Mouse (Mus musculus): Measurements from ENCODE around the gene Gen1. TPM values are rescaled to one million over a fixed set of nuclear protein-coding genes. Genes with fewer than 3 reads are reported as not detected.

Gen1 gene
- total RNA-seq, 2 experiments from 2014 or later: 1.4 to 2.4 TPM

DNA sequence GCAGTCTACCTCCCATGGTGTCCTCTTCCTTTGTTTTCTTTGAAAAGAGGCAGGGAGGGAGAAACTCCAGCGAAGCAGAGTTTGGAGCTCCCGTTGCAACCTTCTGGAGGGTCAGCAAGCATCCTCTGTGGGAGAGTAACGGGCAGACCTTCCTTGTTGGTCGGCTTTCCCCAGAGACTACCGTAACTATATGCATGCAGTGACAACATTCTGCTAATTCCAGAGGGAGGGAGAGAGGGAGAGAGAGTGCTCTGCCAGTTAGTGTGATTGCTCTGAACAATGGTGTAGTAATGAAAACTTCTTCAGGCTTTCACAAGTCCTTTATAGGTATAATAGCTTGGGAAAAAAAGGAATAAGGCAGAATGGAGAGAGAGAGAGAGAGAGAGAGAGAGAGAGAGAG is 40.9 kb downstream of the Gen1 start:
- no peak for DNase-seq (ENCODE audit: low spot score in 2 of 2)

DNA sequence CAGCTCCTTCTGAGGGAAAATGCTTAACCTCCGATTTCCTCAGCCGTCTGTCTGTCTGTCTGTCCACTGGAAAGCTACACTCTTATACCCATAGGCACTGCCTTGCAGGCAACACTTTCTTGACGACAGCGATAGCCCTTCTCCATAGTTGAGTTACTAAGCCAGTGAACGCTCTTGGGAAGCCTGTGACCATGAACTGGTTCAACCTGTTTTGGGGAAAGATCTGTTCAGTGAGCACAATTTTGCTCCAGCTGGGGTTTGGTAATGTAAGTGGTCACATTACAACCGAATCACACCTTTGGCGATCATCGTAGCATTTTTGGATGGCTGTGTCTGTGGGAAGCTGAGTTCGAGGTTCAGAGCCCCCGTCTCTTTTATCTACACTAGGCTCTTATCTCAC is 42.5 kb downstream of the Gen1 start:
- DNase-seq (ENCODE audit: low spot score in 2 of 2): no peak

DNA sequence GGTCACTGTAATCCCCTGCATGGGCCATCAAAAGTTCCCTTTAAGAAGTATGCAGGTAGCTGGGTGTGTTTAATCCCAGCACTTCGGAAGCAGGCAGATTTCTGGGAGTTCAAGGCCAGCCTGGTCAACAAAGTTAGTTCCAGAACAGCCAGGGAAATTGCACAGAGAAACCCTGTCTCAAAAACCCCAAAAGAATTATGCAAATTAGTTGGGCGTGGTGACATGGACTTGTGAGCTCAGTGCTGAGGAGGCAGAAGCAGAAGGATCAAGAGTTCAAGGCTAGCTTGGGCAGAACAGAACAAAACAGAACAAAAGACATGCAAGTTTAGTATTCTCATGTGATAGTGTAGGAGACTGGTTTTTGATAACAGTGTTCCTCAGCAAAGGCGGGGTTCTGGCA is 43.0 kb downstream of the Gen1 start:
- no peak for DNase-seq (ENCODE audit: low spot score in 2 of 2)

DNA sequence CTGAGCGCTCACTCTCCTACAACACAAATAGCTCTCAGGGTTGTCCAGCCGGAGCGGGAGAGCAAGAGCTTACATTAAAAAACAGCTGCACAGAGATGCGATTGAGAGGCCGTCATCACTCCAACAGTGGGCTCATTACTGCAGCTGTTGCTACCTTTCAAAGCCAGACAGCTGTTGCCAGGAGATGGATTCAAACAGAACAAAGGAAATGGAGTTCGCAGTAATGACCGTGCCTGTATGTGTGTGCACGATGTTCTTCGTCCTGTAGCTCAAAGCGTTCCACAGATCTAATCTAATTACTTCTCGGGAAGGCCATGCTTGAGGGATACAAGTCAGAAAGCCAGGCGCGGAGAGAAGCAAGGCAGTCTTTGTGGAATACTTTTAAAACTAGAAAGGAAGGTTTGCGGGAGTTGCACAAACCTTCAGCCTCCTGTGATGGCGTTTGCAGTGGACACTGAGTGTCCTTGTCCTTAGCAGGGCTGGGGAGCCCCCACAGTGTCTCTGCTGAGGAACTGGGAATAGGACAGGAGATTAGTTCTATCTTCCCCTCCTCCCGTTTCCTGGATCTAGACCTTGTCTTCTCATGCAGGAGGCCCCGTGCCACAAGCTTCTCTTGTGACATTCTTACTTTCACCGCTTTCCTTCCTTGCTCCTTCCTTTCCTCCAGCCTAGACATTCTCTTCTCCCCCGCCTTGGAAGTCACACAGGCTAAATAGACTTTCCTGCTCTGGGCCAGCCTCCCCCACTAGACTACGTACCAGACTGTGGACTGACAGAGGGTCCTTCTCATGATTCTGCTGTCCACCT is 43.9 kb downstream of the Gen1 start:
- DNase-seq (ENCODE audit: low spot score in 2 of 2): no peak

DNA sequence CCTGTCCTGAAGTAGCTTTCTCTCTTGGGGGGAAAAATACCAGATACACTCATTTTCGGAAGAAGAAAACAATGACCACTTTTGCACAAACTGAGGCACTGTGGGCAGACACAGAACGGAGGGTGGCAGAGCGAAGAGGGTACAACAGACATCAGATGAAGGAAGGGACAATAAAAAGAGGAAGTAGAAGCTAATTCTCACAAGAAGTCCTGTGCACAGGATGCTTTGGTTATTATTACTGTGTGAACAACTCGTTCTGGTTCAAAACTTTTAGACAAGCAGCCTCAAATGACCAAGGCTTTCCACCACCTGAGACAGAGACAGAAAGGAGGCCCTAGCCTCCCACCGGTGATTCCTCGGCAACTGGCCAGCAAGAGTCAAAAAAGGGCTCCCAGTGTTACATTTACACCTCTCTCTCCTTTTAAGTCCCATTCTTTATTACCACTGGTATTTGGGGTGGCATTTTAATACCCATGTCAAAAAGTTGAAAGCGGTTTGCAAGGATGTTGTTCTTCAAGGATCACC is 47.8 kb downstream of the Gen1 start:
- no peak for DNase-seq (ENCODE audit: low spot score in 2 of 2)

DNA sequence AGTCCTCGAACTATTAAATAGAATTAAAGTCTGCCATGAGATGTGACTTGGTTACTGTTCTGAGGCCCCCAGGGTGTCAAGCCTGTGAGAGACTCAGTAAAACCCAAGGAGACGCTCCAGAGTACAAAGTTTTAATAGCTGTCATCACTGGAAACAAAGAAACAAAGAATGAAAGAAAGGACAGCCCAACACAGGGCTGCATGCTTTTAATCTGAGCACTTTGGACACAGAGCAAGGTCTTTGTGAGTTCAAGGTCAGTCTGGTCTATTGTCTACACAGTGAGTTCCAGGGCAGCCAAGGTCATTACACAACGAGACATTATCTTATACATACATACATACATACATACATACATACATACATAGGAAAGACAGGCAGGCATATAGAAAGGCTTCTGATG is 49.1 kb downstream of the Gen1 start:
- DNase-seq (ENCODE audit: low spot score in 2 of 2): no peak

DNA sequence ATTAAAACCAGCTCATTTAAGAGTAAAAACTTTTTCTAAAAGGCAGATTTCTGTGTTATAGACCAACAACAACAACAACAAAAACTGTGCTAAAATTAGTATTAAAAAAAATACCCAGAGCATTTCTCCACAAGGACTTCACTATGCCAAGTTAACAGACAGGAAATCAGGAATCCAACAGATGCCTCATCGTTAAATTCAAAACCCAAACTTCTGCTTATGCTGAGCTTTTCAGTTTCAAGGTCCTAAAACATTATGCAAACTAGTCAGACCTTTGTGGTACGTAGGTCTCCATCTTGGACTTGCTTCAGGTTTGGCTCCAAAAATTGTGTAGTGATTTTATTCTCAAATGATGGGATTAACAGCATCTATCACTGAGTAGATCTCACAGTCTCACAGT is 50.0 kb downstream of the Gen1 start:
- DNase-seq (ENCODE audit: low spot score in 2 of 2): no peak

DNA sequence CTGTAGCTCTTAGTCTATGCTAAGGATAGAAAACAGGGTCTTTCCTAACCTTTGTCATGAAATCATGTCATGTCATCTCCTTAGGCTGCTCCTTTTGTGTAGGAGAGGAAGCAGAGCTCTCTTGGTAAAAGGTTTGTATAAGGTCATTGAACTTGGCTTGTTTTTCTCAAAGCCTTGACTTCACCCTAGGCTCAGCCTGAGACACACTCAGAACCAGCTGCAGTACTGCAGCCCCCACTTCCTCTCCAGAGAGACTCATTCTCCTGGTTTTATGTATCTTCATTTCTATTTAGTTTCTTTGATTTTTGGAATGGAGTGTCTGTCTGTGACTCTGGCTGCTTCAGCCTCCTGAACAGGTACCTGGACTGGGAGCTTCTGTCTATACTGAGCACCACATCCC is 50.8 kb downstream of the Gen1 start:
- DNase-seq (ENCODE audit: low spot score in 2 of 2): no peak

DNA sequence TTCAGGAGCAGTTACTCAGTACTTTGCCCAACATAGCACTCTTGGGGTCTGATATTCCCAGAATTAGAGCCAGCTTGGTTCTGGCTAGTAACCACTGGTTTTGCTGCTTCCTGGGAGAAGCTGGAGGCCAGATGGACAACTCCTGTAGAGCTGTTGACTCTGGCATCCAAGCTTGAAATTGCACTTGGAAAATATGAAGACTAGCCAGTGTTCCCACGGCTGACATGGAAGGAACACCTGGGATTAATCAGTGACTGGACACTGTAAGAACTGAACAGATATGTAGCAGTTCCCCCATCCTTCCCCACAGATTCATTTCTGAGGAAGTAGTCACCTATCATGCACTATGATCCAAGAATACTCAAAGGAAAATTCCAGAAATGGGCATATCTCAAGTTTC is 52.7 kb downstream of the Gen1 start:
- DNase-seq (ENCODE audit: low spot score in 2 of 2): no peak

DNA sequence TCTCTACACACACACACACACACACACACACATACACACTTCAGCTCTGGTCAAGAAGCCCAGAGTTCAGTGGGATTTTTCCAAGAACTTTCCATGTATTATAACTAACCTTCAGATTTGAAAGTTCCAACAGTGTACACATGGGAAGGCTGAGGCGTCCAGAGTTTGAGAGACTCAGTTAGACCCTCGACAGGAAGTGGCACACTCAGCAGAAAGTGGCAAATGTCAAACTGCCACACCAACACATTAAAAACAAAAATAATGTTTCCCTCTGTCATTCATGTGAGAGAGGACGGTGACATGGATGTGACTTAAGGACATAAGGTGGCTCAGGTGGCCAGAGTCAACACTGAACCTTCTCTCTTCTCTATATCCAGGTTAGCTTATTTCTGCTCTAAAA is 55.2 kb downstream of the Gen1 start:
- no peak for DNase-seq (ENCODE audit: low spot score in 2 of 2)

DNA sequence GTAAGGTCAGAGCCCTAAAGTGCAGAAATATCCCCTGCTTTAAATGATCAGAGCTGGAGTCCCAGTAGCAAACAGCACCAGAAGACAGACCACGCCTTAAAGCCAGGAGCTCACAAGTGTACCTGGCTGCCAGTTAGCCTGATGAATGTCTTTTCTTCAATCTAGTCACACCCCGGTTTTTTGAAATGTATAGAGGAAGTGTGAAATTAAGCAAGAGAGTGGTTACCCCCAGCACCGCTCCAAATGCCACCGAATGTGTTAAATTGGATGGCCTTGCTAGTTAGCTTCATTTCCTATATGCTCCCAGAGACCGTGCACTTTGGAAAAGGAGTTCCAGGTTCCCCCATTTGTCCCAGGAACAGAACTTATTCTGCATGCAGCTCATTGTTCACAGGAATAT is 56.0 kb downstream of the Gen1 start:
- no peak for DNase-seq (ENCODE audit: low spot score in 2 of 2)

DNA sequence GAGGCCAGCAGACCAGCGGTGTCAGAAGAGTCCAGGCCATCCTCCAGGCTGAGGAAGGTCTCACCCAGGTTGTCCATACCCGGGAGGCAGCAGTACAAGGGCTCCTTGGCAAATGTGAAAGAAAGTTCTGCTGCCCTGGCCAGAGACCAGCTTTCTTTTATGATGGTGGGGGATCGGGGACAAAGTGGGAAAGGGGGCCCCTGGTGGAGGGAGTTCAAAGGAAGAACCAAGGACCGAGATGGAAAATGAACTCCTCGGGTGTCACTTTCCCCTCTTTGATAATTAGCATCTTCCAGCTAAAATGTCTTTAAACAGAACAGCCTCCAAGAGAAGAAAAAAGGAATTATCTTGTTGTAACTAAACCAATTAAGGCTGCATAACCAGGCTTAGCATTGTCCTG is 56.7 kb downstream of the Gen1 start, which contains the start of gene Msgn1:
TSS of gene Msgn1 (minus strand) at position 101 of the 400 bp plus-strand sequence.
- DNase-seq (ENCODE audit: low spot score in 2 of 2): no peak

DNA sequence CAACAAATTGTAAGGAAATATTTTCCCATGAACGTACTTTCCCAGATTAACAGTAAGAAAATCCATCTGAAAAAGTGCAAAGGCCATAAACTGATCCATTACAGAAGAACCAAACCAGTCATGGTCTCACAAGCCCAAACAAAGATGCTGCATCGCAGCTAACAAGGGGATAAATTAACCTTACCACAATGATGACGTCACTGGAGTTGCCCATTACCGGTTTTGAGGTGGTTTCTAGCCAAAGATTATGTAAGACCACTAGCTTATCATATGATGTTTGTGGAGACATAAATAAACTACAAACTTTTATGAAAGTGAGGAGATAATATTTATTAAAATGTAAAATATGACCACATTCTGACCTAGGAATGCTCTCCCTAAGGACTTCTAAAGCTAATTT is 59.3 kb downstream of the Gen1 start:
- DNase-seq (ENCODE audit: low spot score in 2 of 2): no peak

DNA sequence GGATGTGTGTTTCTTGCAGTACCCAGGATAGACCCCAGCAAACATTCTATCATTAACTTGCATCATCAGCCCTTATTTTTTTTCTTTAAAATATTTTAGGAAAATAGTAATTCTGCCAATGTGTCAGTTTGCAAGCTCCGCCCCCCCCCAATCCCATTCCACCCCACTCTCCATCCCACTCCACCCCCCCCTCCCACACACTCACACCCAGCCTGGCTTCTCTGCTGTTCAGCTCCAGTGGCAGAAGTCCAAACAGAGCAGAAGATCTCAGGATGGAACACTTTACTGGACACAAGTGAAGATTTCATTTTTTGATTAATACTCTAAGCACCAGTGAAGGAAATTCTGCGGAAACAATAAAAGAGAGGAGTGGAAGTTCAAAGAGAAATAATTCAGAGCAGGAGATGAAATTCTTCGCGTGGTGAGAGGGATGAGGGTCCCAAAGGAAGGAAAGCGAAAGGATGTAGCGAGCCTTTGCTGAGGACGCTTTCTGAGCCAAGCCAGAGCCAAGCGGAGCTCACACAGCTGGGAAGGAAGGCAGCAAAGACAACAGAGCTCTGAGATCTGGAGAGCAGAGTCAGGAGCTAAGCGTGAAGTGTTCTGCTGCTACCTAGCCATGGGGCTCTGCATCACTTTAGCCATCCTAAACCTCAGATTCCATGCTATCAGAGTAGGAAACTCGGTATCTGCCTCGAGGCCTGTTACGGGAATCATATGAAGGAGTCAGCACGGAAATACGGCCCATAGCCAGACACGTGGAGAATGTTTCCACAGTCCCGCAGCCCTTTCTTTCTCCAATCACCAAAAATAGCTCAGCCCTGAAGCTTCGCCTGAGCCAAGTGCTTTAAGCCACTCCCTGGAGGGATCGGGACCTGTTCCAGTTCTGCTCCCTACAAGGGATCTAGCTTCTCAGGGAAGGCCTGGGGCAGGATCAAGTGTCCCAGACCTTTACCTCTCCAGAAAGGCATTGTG is 61.6 kb downstream of the Gen1 start:
- DNase-seq (ENCODE audit: low spot score in 2 of 2): peak in 1 of 2 experiments; percentile 25

DNA sequence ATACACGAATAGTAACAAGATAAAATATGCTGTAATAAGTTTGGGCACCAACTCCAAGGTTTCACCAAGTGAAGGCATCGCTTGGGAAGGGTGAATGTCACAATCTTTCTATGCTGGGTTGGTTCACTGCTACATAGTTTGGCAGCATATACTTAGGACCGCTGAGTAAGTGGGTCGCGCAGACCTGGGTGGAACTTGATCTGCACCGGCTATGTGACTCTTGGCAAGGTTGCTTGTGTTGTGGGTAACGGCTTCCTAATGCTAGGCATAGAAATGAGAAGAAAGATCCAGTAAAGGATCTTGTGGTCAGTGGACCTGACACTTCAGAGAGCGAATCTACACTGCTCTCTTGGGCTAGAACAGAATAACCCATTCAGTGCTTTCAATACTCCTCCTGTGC is 63.1 kb downstream of the Gen1 start:
- no peak for DNase-seq (ENCODE audit: low spot score in 2 of 2)

DNA sequence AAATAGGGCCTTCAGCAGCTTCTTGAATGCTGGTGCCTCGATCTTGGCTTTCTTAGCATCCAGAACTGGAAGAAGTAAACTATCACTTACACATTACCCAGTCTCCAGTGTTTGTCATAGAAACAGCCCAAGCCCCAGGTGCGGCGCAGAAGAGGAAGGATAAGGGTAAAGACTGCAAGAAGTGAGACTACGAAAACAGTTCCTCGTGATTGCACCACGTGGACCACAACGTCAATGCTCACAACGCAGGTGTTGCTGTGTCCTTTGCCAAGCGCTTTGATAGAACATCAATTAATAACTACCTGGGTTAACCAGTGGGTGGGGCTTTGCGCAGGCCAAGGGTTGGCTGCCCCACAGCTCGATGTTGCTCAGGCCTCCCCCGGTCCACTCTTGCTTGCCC is 64.9 kb downstream of the Gen1 start:
- DNase-seq (ENCODE audit: low spot score in 2 of 2): no peak

DNA sequence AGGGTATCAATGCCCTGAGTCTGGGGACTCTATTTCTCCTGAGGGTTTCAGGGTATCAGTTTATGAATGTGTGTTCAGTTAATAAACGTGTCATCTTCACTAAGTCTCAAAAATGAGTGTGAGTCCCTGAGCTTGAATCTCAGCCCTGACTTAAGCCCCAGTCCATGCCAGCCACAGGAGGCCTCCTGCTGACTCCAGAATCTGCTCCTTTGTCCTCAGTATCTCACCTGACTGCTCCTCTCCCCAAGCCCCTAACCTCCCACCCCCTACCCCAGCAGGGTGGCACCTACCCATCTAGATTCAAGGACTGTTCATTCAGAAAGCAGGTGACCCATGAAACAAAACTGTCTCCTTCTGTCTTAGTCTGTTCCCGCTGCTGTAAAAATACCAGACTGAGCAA is 67.0 kb downstream of the Gen1 start:
- no peak for DNase-seq (ENCODE audit: low spot score in 2 of 2)

DNA sequence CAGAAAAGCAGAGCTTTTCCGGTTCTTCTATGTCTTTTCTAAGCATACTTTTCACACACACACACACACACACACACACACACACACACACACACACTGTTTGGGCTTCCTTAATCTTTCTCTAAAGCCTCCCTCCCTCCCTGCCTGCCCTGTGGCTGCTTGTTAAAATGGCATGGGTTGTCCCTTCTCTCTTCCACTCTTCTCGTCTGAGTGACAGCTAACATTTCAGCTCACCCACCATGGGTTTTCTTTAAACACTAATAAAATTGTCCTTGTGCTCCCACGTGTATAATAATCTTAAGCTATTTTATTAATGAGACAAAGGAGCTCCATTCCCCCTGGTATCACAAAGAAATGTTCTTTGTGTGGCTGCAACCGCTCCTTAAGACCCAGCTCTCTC is 67.6 kb downstream of the Gen1 start:
- no peak for DNase-seq (ENCODE audit: low spot score in 2 of 2)

DNA sequence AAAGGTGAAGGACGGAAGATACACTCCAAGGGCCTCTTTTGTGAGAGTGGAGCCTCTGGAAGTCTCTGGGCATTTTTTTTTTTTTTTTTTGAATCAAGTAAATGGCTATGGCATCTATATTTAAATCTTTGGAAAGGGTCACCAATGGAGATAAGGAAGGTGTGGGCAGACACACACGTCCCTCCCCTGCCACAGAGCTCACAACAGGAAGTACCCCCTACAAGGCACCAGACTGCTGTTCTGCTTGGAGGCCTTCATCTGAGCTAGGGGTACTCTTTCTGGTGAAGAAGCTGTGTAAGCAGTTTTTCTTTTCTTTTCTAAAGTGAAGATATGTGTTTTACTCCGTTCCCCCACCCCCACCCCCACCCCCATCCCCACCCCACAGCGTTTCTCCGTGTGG is 68.8 kb downstream of the Gen1 start:
- no peak for DNase-seq (ENCODE audit: low spot score in 2 of 2)

DNA sequence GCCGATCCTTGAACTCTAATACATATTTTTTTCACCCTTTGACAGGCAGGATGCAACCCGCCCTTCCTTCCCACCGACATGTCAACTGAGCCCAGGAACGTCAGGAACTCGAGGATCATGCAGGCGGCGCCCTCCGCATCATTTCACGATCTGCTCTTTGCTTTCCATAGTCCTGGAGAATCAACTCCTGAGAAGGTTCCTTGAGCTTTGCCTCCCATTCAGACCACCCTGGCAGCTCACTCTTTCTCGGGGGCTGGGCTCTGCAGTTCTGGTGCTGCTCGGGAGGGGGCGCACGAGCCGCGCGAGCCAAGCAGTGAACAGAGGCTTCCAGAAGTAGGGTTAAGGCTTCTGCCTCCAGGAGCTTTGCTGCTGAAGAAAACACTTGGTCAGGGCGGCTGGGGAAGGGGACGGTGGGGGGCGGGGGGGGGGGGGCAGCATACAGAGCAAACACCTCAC is 69.4 kb downstream of the Gen1 start:
- DNase-seq (ENCODE audit: low spot score in 2 of 2): peak; percentile 77 to 82

DNA sequence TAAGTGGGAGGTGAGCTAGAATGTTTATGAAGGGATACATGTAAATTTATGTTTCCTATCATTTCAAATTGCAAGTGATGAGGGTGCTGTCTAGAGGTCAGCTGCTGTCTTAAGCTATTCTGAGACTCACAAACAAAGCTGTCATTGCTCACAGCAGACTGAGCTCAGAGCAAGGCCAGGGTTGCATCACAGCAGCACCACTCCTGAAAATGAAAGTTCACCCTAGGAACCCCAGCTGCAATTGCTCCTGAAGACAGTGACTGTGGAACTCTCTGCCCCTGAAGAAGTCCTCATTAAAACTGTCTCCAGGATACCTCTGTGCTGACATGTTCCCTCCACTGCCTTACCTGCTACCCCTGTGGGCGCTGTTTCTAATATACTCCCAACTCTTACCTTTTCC is 70.6 kb downstream of the Gen1 start:
- no peak for DNase-seq (ENCODE audit: low spot score in 2 of 2)

Data from adrenal gland, adult 18-20 months (tissue).